Mouse (Mus musculus) G1E (cell line): ENCODE results near the gene Pou3f3. TPM values are rescaled to one million over a fixed set of nuclear protein-coding genes. Genes with fewer than 3 reads are reported as not detected.
A peak's percentile ranks its signal among the peaks of the same experiment; 100 is the strongest.

Experiments
- ATAC-seq: 2 replicates; pipeline ENCODE4 v1.8.0; 2016; ENCODE audit warnings: mild to moderate bottlenecking; ENCODE audit not compliant: insufficient number of reproducible peaks, poor library complexity, low FRiP score, severe bottlenecking; ENCODE audit errors: extremely low read depth
- DNase-seq: peaks from one replicate; pipeline ENCODE4 v3.0.0; 2012; ENCODE audit warnings: low spot score
- H3K27me3 ChIP-seq: 2 replicates; pipeline ENCODE4 v1.6.1; 2012; ENCODE audit warnings: mild to moderate bottlenecking, low read length, inconsistent platforms; ENCODE audit not compliant: insufficient read depth
- H3K36me3 ChIP-seq: replicated peaks from 2 replicates; pipeline ENCODE3; 2012; ENCODE audit warnings: mild to moderate bottlenecking, inconsistent platforms
- H3K4me1 ChIP-seq: 2 replicates; pipeline ENCODE4 v1.6.1; 2012; ENCODE audit warnings: low read depth, low read length, inconsistent platforms, mixed read lengths; ENCODE audit not compliant: insufficient read depth
- H3K4me3 ChIP-seq: 2 replicates; pipeline ENCODE4 v1.5.1; 2012; ENCODE audit warnings: low read depth, mild to moderate bottlenecking, inconsistent platforms, low read length, moderate library complexity, mixed read lengths
- H3K9me3 ChIP-seq: replicated peaks from 2 replicates; pipeline ENCODE4 v1.6.1; 2012; ENCODE audit warnings: inconsistent platforms
- CTCF ChIP-seq: IDR thresholded peaks from 2 replicates; pipeline ENCODE4 v1.5.1; 2012; ENCODE audit warnings: low read depth, low read length, inconsistent platforms, mixed read lengths
- GATA1 ChIP-seq: IDR thresholded peaks from 2 replicates; pipeline ENCODE4 v1.6.1; 2012; ENCODE audit warnings: borderline replicate concordance, low read length, inconsistent platforms, mixed read lengths
- GATA2 ChIP-seq: IDR thresholded peaks from 2 replicates; pipeline ENCODE4 v1.6.1; 2012; ENCODE audit warnings: low read depth, low read length, inconsistent platforms, borderline replicate concordance
- POLR2AphosphoS5 ChIP-seq: IDR thresholded peaks from 2 replicates; pipeline ENCODE4 v1.6.1; 2012; ENCODE audit warnings: low read depth, low read length, inconsistent platforms; ENCODE audit not compliant: insufficient replicate concordance
- TAL1 ChIP-seq: conservative IDR thresholded peaks from 2 replicates; pipeline ENCODE4 v1.6.1; 2012; ENCODE audit warnings: low read depth, low read length, inconsistent platforms, mixed read lengths
- polyA plus RNA-seq: library from polyadenylated mRNA; stranded (reverse); fragments of >175 nt; gene quantifications from 2 replicates; pipeline ENCODE4 v1.2.3, GENCODE M21; 2012
- total RNA-seq, 2 experiments: library from RNA; stranded (forward) in 1 of 2; stranded (reverse) in 1 of 2; fragments of 200-1000 nt in 1 of 2; fragments of >200 nt in 1 of 2; fragmentation: Nextera tagmentation in 1 of 2; gene quantifications; 2 replicates each; pipeline ENCODE4 v1.2.3; 2014 to 2017

The Pou3f3 gene
- total and polyA plus RNA-seq, 3 experiments = 0.05 TPM; not detected in 2

GRCm38 (mm10) chr1:42698584-42699333, 3.2 kb downstream of the Pou3f3 start:
- peak overlapping the region; percentile 45; the same call in 1 of the 2 replicates for H3K4me3 ChIP-seq
- H3K4me1 ChIP-seq = no peaks in the 10 kb centered on the region
- no peaks in the 10 kb centered on the region for H3K36me3 ChIP-seq
- DNase-seq (no peak), ATAC-seq (no peak)
- H3K27me3 ChIP-seq = peaks cover 8% of the 10 kb centered on the region; the same call in 1 of the 2 replicates
- H3K9me3 ChIP-seq = peaks cover 52% of the 10 kb centered on the region
- TF ChIP-seq GATA2 (no peak), TAL1 (no peak), POLR2AphosphoS5 (no peak), CTCF (no peak), GATA1 (no peak)

GRCm38 (mm10) chr1:42699471-42699871, 3.9 kb downstream of the Pou3f3 start:
- DNase-seq = no peak
- TF ChIP-seq POLR2AphosphoS5 = no peak
- TF ChIP-seq CTCF = no peak
- TF ChIP-seq GATA1 = no peak
- TF ChIP-seq GATA2 = no peak
- TF ChIP-seq TAL1 = no peak
- H3K27me3 ChIP-seq = peaks cover 5% of the 10 kb centered on the region; the same call in 1 of the 2 replicates

GRCm38 (mm10) chr1:42700171-42700570, 4.6 kb downstream of the Pou3f3 start:
- H3K27me3 ChIP-seq = peaks cover 5% of the 10 kb centered on the region; the same call in 1 of the 2 replicates
- ATAC-seq (no peak), DNase-seq (no peak)
- H3K4me1 ChIP-seq = no peaks in the 10 kb centered on the region
- TF ChIP-seq GATA2 (no peak), CTCF (no peak), GATA1 (no peak), POLR2AphosphoS5 (no peak), TAL1 (no peak)
- H3K9me3 ChIP-seq = peaks cover 44% of the 10 kb centered on the region
- no peaks in the 10 kb centered on the region for H3K36me3 ChIP-seq
- H3K4me3 ChIP-seq = no peak overlapping the region

More at GRCm38 (mm10) chr1:42699471-42699871, 3.9 kb downstream of the Pou3f3 start:
- no peaks in the 10 kb centered on the region for H3K4me1 ChIP-seq
- ATAC-seq = no peak
- H3K36me3 ChIP-seq = no peaks in the 10 kb centered on the region
- H3K9me3 ChIP-seq = peaks cover 51% of the 10 kb centered on the region
- no peak overlapping the region for H3K4me3 ChIP-seq

- H3K27me3 ChIP-seq = peaks cover 5% of the 10 kb centered on the region; the same call in 1 of the 2 replicates
- TF ChIP-seq GATA1 (no peak), POLR2AphosphoS5 (no peak), TAL1 (no peak), CTCF (no peak), GATA2 (no peak)
- no peak overlapping the region for H3K4me3 ChIP-seq
- no peaks in the 10 kb centered on the region for H3K36me3 ChIP-seq
- DNase-seq = no peak
- H3K9me3 ChIP-seq = peaks cover 43% of the 10 kb centered on the region
- ATAC-seq = no peak
- H3K4me1 ChIP-seq = no peaks in the 10 kb centered on the region
These were observed 5.2 kb downstream of the Pou3f3 start for GRCm38 (mm10) chr1:42700815-42701214.

- H3K4me1 ChIP-seq = no peaks in the 10 kb centered on the region
- H3K4me3 ChIP-seq = no peak overlapping the region
- H3K36me3 ChIP-seq = no peaks in the 10 kb centered on the region
- H3K27me3 ChIP-seq = peaks cover 5% of the 10 kb centered on the region; the same call in 1 of the 2 replicates
- H3K9me3 ChIP-seq = peaks cover 32% of the 10 kb centered on the region
- DNase-seq (no peak), ATAC-seq (no peak)
- TF ChIP-seq GATA2 = no peak
- TF ChIP-seq CTCF = no peak
- no peak for TF ChIP-seq POLR2AphosphoS5
- no peak for TF ChIP-seq GATA1
- TF ChIP-seq TAL1 = no peak
These were observed 6.5 kb downstream of the Pou3f3 start for GRCm38 (mm10) chr1:42701833-42702611.

- H3K9me3 ChIP-seq = peaks cover 22% of the 10 kb centered on the region
- H3K36me3 ChIP-seq = no peaks in the 10 kb centered on the region
- DNase-seq = no peak
- H3K27me3 ChIP-seq = peaks cover 4% of the 10 kb centered on the region; the same call in 1 of the 2 replicates
- no peak for ATAC-seq
- TF ChIP-seq TAL1 = no peak
- TF ChIP-seq CTCF = no peak
- TF ChIP-seq POLR2AphosphoS5 = no peak
- no peak for TF ChIP-seq GATA2
- no peak for TF ChIP-seq GATA1
- no peaks in the 10 kb centered on the region for H3K4me1 ChIP-seq
- H3K4me3 ChIP-seq = no peak overlapping the region
These were observed 7.4 kb downstream of the Pou3f3 start for GRCm38 (mm10) chr1:42702984-42703383.
